Mouse (Mus musculus) liver, embryonic 14.5 days (tissue): Measurements from ENCODE around the gene Gm42420.

ENCODE experiments used
- CTCF ChIP-seq: IDR thresholded peaks from 2 replicates; pipeline ENCODE4 v1.5.1; 2016; ENCODE audit warnings: antibody characterized with exemption, low read depth, control low read depth
- EP300 ChIP-seq: IDR thresholded peaks from 2 replicates; pipeline ENCODE4 v1.6.1; 2016; ENCODE audit warnings: antibody characterized with exemption, low read depth

DNA sequence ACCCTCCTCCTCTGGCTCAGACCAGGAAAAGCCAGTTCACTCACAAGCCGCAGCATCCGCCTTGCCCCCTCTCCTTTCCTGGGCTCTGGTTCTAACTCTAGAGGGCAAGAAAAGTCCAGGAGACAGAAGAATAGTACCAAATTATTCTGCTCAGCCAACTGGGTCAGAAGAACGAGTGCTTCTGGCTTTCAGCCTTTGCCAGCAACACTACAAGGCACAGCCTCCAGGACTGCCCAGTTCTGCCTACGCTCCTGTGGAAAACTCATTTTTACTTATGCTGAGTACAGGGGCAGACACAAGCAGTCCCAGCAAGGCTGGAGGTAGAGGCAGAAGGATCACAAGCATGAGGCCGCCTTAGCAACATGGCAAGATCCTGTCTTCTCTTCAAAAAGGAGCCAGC lies 37.5 kb upstream of the Gm42420 start:
- TF ChIP-seq EP300, result no peak
- TF ChIP-seq CTCF, result no peak
